Mouse (Mus musculus) MEL (cell line): ENCODE data around the gene Tmem79.

Experiments
- EP300 ChIP-seq, 2 experiments: IDR thresholded peaks; 2 replicates each; pipeline ENCODE4 v1.6.1; 2011; ENCODE audit warnings: improper control_type of control experiment in 2 of 2, low read length in 2 of 2, low read depth in 1 of 2, mild to moderate bottlenecking in 1 of 2
- NRF1 ChIP-seq: IDR thresholded peaks from 2 replicates; pipeline ENCODE4 v1.6.1; 2014; ENCODE audit warnings: low read depth, mild to moderate bottlenecking, inconsistent platforms, low read length, improper control_type of control experiment, moderate library complexity; ENCODE audit not compliant: poor library complexity, insufficient read depth, severe bottlenecking
- POLR2AphosphoS2 ChIP-seq: IDR thresholded peaks from 2 replicates; pipeline ENCODE4 v1.6.1; 2011; ENCODE audit warnings: low read length, improper control_type of control experiment
- TCF12 ChIP-seq: IDR thresholded peaks from 2 replicates; pipeline ENCODE4 v1.6.1; 2014; ENCODE audit warnings: low read depth, mild to moderate bottlenecking, inconsistent platforms, low read length, improper control_type of control experiment, moderate library complexity
- UBTF ChIP-seq: IDR thresholded peaks from 2 replicates; pipeline ENCODE4 v1.6.1; 2012; ENCODE audit warnings: low read depth, mild to moderate bottlenecking, inconsistent platforms, low read length, improper control_type of control experiment, moderate library complexity, borderline replicate concordance; ENCODE audit not compliant: insufficient read depth

DNA sequence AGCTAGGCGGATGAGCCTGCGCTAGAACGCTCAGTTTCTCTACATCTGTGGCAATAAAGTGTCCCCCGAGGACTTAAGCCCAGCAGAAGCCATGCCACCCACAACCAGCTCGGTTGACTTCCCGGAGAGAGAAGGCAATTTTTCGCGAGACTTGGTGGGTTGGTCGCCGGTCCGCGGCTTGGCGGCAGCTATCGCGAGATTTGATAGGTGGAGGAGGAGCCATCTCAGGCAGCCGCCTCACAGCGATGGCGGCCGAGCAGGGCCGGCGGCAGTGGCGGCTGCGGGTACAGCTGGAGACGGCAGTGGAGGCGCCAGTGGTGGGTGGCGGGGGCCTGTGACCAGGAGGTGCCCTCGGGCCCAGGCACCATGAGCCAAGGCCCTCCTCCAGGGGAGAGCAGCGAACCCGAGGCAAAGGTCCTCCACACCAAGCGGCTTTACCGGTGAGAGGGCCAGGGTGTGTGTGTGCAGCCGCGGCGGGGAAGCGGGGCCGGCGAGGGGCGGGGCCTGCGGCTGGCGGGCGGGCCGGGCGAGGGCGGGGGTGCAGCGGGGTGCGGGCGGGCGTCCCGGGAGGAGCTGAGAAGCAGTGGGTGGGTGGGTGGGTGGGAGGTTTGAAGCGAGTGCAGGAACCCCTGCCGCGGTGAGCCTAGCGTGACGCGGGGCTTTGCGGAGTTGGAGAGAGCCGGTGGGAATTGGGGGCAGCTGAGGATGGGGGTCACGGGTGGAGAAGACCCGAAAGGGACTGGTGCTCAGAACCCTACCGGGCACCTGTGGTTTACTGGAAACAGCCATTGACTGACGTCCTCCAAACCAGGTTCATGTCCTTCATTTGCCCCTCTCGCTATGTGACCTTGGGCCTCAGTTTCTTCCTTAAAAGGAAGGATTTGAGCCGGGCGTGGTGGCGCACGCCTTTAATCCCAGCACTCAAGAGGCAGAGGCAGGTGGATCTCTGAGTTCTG lies at the start of gene Tmem79, which contains the start of gene Smg5:
- TF ChIP-seq EP300 (IDR thresholded peaks at IDR 0.05; ENCODE audit: low read depth in 1 of 2, low read length in 2 of 2) (peak in 1 of 2 experiments; percentile 20; a peak in 1 of 4 replicates), UBTF (no peak), NRF1 (no peak), TCF12 (peak; percentile 84), POLR2AphosphoS2 (peak; percentile 100)
